Mouse (Mus musculus) urinary bladder, adult 2 months (tissue): Measurements from ENCODE around the gene Snap23. TPM values are rescaled to one million over a fixed set of nuclear protein-coding genes. Genes with fewer than 3 reads are reported as not detected.

Experiments used
- DNase-seq: peaks from one replicate; pipeline ENCODE4 v3.0.0; 2022; ENCODE audit warnings: low spot score
- polyA plus RNA-seq: library from polyadenylated mRNA; depleted of rRNA; stranded (reverse); fragments of >200 nt; gene quantifications from 2 replicates; pipeline ENCODE4 v1.2.3, GENCODE M21; 2012

The Snap23 gene
- polyA plus RNA-seq, 1 experiment, result 54.0 TPM

GRCm38 (mm10) chr2:120589759-120590158 is 22.3 kb downstream of the Snap23 start:
- DNase-seq, result no peak

- no peak for DNase-seq
Measured at GRCm38 (mm10) chr2:120592227-120592626, 24.8 kb downstream of the Snap23 start.

- no peak for DNase-seq
Measured at GRCm38 (mm10) chr2:120597734-120598133, 30.3 kb downstream of the Snap23 start.

- no peak for DNase-seq
Measured at GRCm38 (mm10) chr2:120599506-120599905, 32.0 kb downstream of the Snap23 start.

- no peak for DNase-seq
Measured at GRCm38 (mm10) chr2:120606021-120606690, 38.7 kb downstream of the Snap23 start.

- peak; percentile 93 for DNase-seq
Measured at GRCm38 (mm10) chr2:120608830-120609723, 41.6 kb downstream of the Snap23 start, which contains the start of the genes Haus2 and Lrrc57. Haus2 (plus strand) TSS chr2:120609383. Lrrc57 (minus strand) TSS chr2:120609520.

GRCm38 (mm10) chr2:120616279-120617163 is 49.0 kb downstream of the Snap23 start:
- no peak for DNase-seq

- DNase-seq, result no peak
Measured at GRCm38 (mm10) chr2:120619538-120619937, 52.1 kb downstream of the Snap23 start.

GRCm38 (mm10) chr2:120622920-120623319 is 55.4 kb downstream of the Snap23 start:
- no peak for DNase-seq

GRCm38 (mm10) chr2:120628076-120628865 is 60.8 kb downstream of the Snap23 start:
- DNase-seq, result no peak

GRCm38 (mm10) chr2:120628886-120629735 is 61.6 kb downstream of the Snap23 start, which contains the start of gene Stard9:
Stard9 (plus strand) TSS chr2:120629121.
- peak; percentile 81 for DNase-seq

GRCm38 (mm10) chr2:120630246-120630645 is 62.8 kb downstream of the Snap23 start:
- no peak for DNase-seq

- no peak for DNase-seq
Measured at GRCm38 (mm10) chr2:120630655-120631054, 63.2 kb downstream of the Snap23 start.

GRCm38 (mm10) chr2:120631521-120631920 is 64.0 kb downstream of the Snap23 start:
- DNase-seq, result no peak

GRCm38 (mm10) chr2:120631957-120632356 is 64.5 kb downstream of the Snap23 start:
- DNase-seq, result no peak

- DNase-seq, result no peak
Measured at GRCm38 (mm10) chr2:120640835-120641234, 73.4 kb downstream of the Snap23 start.

GRCm38 (mm10) chr2:120643836-120644235 is 76.4 kb downstream of the Snap23 start:
- no peak for DNase-seq

- DNase-seq, result no peak
Measured at GRCm38 (mm10) chr2:120646777-120647176, 79.3 kb downstream of the Snap23 start.
